Mouse (Mus musculus) midbrain, embryonic 15.5 days (tissue): ENCODE data around the gene Bag6. TPM values are rescaled to one million over a fixed set of nuclear protein-coding genes. Genes with fewer than 3 reads are reported as not detected.

Experiments
- ATAC-seq: fragments of 200-750 bp; cut with Nextera tagmentation; replicated peaks from 2 replicates; pipeline ENCODE4 v1.8.0; 2017; ENCODE audit warnings: moderate TSS enrichment
- H3K27ac ChIP-seq: fragments of 300-500 bp; sonication (generic); 2 replicates; pipeline ENCODE4 v1.5.1; 2015; ENCODE audit warnings: mild to moderate bottlenecking, inconsistent platforms
- H3K27me3 ChIP-seq: fragments of 300-500 bp; sonication (generic); replicated peaks from 2 replicates; pipeline ENCODE4 v1.6.1; 2015; ENCODE audit warnings: inconsistent platforms
- H3K36me3 ChIP-seq: fragments of 300-500 bp; sonication (generic); replicated peaks from 2 replicates; pipeline ENCODE4 v1.6.1; 2015; ENCODE audit warnings: inconsistent platforms
- H3K4me1 ChIP-seq: fragments of 300-500 bp; sonication (generic); 2 replicates; pipeline ENCODE4 v1.6.1; 2015; ENCODE audit warnings: inconsistent platforms
- H3K4me2 ChIP-seq: fragments of 300-500 bp; sonication (generic); 2 replicates; pipeline ENCODE4 v1.6.1; 2015; ENCODE audit warnings: inconsistent platforms, mild to moderate bottlenecking, moderate library complexity
- H3K4me3 ChIP-seq: fragments of 300-500 bp; sonication (generic); 2 replicates; pipeline ENCODE4 v1.5.1; 2015; ENCODE audit warnings: mild to moderate bottlenecking, inconsistent platforms
- H3K9ac ChIP-seq: fragments of 300-500 bp; sonication (generic); 2 replicates; pipeline ENCODE4 v1.6.1; 2015; ENCODE audit warnings: mild to moderate bottlenecking, inconsistent platforms
- H3K9me3 ChIP-seq: fragments of 300-500 bp; sonication (generic); 2 replicates; pipeline ENCODE4 v1.6.1; 2016; ENCODE audit warnings: inconsistent platforms
- WGBS: fragments of 180-500 bp; shearing (Covaris S2); methylation state at CpG from one replicate; pipeline ENCODE4 v1.1.7; 2015; ENCODE audit warnings: mixed read lengths; 5-methylcytosine and 5-hydroxymethylcytosine counted together
- polyA plus RNA-seq: library from polyadenylated mRNA; unstranded; fragments of >200 nt; fragmentation: Nextera tagmentation; extraction: Ambion mirVana; gene quantifications from 2 replicates; pipeline ENCODE4 v1.2.1, GENCODE M21; 2015

The Bag6 gene
- polyA plus RNA-seq, 1 experiment from 2014 or later: 82.9 TPM

- peaks cover 40% of the 10 kb centered on the region for H3K4me1 ChIP-seq
- H3K27ac ChIP-seq: peak within 1 kb of the TSS; percentile 98
- H3K9me3 ChIP-seq: no peaks in the 10 kb centered on the region
- H3K9ac ChIP-seq: peak within 1 kb of the TSS; percentile 100
- peak; percentile 94 for ATAC-seq
- H3K27me3 ChIP-seq: no peaks in the 10 kb centered on the region
- H3K4me2 ChIP-seq: peak within 1 kb of the TSS; percentile 89
- H3K36me3 ChIP-seq: peaks cover 20% of the 10 kb centered on the region
- H3K4me3 ChIP-seq: peak within 1 kb of the TSS; percentile 97
- under 1% methylated on average over 74 of the region's 89 CpGs for WGBS
Measured at GRCm38 (mm10) chr17:35164568-35165450, 29.8 kb downstream of the Bag6 start, which contains the start of gene Prrc2a. TSS of gene Prrc2a (minus strand) at chr17:35164897.

DNA sequence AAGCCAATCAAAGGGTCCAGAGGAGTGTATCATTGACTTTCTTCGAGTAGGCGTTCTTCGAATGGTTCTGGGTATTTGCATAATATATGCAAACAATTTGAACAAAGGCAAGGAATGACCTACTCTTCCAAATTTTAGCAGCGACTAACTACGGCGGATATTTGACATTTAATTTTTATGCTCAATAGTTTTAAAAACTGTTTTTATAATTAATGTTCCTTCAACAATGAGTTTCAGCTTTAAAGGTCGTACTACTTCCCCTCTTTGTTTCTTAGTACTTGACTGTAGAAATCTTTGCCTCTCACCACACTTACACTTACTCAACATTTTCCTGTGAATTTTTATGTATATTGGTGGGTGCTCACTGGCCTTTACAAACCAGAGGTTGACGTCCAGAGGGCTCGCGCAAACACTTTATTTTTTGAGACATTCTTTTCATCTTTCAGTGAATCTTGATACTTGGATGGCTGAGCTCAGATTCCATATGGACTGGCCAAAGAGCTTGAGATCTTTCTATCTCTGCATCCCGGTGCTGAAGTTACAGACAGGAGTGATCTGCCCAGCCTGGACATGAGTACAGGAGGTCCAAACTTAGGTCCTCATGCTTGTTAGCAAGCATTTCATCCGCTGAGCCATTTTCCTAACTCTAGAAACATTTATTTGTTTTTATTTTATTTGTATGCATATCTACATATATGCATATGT, 30.6 kb downstream of the Bag6 start:
- 21% methylated on average over 12 of the region's 12 CpGs for WGBS
- H3K9ac ChIP-seq: peak overlapping the region; percentile 48
- peak overlapping the region; percentile 97 for H3K4me3 ChIP-seq
- H3K4me2 ChIP-seq: peak overlapping the region; percentile 52
- peaks cover 14% of the 10 kb centered on the region for H3K36me3 ChIP-seq
- H3K27me3 ChIP-seq: no peaks in the 10 kb centered on the region
- H3K9me3 ChIP-seq: no peaks in the 10 kb centered on the region
- ATAC-seq: no peak
- peaks cover 40% of the 10 kb centered on the region for H3K4me1 ChIP-seq
- peak overlapping the region; percentile 98 for H3K27ac ChIP-seq

GRCm38 (mm10) chr17:35166352-35167035, 31.5 kb downstream of the Bag6 start:
- ATAC-seq: no peak

DNA sequence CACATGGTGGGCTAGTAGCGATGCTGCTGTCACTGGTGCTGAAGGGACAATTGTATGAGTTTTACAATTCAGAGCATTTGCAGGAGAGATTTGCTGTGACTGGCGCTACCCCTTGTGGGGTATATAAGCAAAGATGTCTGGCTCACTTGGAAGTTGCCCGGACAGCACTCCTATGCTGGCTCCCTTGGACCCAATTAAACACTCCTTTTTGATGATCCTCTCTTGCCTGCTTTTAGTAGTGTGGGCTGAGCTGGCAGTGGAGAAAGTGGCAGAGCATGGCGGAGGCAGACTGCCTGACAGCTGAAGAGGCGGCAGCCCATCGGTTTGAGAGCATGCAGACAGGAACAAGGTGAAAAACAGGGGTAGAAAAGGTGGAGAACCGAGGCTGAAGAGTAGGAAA, 32.8 kb downstream of the Bag6 start:
- Histone ChIP-seq H3K27ac (no peak overlapping the region), H3K9me3 (no peaks in the 10 kb centered on the region), H3K4me2 (no peak overlapping the region), H3K4me3 (no peak overlapping the region), H3K36me3 (no peaks in the 10 kb centered on the region), H3K27me3 (no peaks in the 10 kb centered on the region), H3K4me1 (peaks cover 22% of the 10 kb centered on the region), H3K9ac (no peak overlapping the region)
- no peak for ATAC-seq
- 88% methylated on average over 7 of the region's 7 CpGs for WGBS

More at GRCm38 (mm10) chr17:35166352-35167035, 31.5 kb downstream of the Bag6 start:
- H3K4me1 ChIP-seq: peaks cover 35% of the 10 kb centered on the region
- peak overlapping the region; percentile 98 for H3K27ac ChIP-seq
- H3K27me3 ChIP-seq: no peaks in the 10 kb centered on the region
- H3K9me3 ChIP-seq: no peaks in the 10 kb centered on the region
- H3K4me2 ChIP-seq: peak overlapping the region; percentile 52
- H3K4me3 ChIP-seq: peak overlapping the region; percentile 97
- whole genome bisulfite sequencing: 68% methylated on average over 8 of the region's 8 CpGs
- H3K9ac ChIP-seq: no peak overlapping the region
- peaks cover 5% of the 10 kb centered on the region; the same call in 1 of the 2 replicates for H3K36me3 ChIP-seq

GRCm38 (mm10) chr17:35168541-35169207, 33.7 kb downstream of the Bag6 start:
- ATAC-seq: no peak
- 23% methylated on average over 4 of the region's 4 CpGs for WGBS
- H3K36me3 ChIP-seq: no peaks in the 10 kb centered on the region
- no peaks in the 10 kb centered on the region for H3K9me3 ChIP-seq
- H3K4me3 ChIP-seq: no peak overlapping the region
- no peak overlapping the region; the same call in 1 of the 2 replicates for H3K9ac ChIP-seq
- H3K27ac ChIP-seq: 0 out of 2 replicates have a peak overlapping the region, but pooled peaks have one; percentile 58
- H3K27me3 ChIP-seq: no peaks in the 10 kb centered on the region
- peaks cover 14% of the 10 kb centered on the region for H3K4me1 ChIP-seq
- no peak overlapping the region for H3K4me2 ChIP-seq

DNA sequence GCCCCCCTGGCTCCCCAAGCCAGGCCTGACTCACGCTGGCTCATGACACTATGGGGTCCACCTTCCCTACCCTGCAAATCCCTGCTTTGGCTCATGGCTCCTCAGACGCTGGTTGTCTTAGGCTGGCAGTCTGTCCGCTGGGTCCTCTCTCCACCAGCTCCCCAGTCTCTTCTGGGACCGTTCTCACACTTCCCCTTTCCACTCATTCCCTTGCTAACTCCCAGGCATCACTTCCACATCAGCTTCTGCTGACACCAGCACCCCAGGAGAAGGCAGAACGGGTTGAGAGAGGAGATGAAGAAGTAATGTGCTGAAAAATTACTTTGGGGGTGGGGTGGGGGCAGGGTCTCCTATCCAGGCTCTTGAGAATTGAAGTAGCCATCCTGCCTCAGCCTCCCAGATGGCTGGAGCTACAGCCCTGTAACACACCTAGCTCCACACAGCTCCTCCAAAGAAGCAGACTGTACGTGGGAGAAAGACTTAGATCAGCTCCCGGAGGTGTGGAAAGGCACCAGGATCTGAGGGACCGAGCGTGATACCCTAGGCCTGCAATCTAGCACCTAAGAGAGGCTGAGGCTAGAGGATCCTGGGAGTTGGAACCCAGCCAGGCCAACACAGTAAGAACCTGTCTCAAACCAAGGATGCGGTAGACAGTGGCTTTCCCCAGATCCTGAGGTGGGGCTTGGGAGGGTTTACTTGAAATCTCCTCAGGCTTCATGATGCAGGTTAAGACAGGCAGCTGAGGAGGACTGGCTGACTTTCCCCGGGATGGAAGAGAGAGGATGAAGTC, 37.7 kb downstream of the Bag6 start:
- Histone ChIP-seq H3K4me2 (no peak overlapping the region), H3K9me3 (no peaks in the 10 kb centered on the region), H3K27me3 (no peaks in the 10 kb centered on the region), H3K4me3 (no peak overlapping the region), H3K9ac (no peak overlapping the region), H3K4me1 (no peaks in the 10 kb centered on the region), H3K36me3 (no peaks in the 10 kb centered on the region), H3K27ac (no peak overlapping the region)
- 76% methylated on average over 11 of the region's 11 CpGs for WGBS
- ATAC-seq: no peak

GRCm38 (mm10) chr17:35173329-35173728, 38.4 kb downstream of the Bag6 start:
- H3K4me3 ChIP-seq: no peak overlapping the region
- no peak overlapping the region for H3K9ac ChIP-seq
- 89% methylated on average over 3 of the region's 3 CpGs for WGBS
- H3K27ac ChIP-seq: no peak overlapping the region
- no peak overlapping the region for H3K4me2 ChIP-seq
- no peaks in the 10 kb centered on the region for H3K9me3 ChIP-seq
- no peak for ATAC-seq
- H3K36me3 ChIP-seq: no peaks in the 10 kb centered on the region
- no peaks in the 10 kb centered on the region for H3K4me1 ChIP-seq
- no peaks in the 10 kb centered on the region for H3K27me3 ChIP-seq

DNA sequence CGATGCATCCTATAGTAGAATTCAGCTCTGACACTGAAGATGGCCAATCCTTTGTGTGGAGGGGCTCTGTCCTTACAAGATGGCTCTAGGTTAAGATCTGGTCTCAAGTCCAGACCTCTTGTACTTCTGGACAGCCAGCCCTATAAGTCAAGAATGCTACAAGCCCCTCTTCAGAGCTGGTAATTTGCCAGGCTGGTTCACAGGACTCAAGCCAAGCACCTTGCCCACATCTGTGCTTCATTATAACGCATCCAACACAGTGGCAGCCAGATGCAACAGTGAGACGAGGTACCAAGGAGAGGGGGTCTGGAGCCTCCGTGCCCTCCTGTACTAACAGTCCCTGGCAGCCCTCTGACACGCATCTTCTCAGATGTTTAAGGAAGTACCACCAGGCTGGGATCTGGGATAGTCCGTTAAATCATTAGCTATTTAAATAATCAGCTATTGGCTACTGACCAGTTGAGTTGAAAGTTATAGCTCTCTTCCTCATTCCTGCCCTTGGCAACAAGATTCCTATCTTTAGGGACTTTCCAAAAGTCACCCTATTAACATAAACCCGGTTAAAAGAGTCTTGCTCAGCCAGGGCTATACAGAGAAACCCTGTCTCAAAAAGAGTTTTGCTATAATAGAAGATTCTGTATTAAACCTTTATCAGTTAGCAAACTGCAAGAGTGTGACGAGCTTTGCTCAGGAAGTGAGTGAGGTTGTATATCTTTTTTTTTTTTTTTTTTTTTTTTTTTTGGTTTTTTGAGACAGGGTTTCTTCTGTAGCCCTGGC, 39.4 kb downstream of the Bag6 start:
- ATAC-seq: no peak
- Histone ChIP-seq H3K4me1 (no peaks in the 10 kb centered on the region), H3K4me2 (no peak overlapping the region), H3K9me3 (no peaks in the 10 kb centered on the region), H3K27ac (no peak overlapping the region), H3K36me3 (no peaks in the 10 kb centered on the region), H3K9ac (no peak overlapping the region), H3K27me3 (no peaks in the 10 kb centered on the region), H3K4me3 (no peak overlapping the region)
- 80% methylated on average over 8 of the region's 8 CpGs for WGBS

DNA sequence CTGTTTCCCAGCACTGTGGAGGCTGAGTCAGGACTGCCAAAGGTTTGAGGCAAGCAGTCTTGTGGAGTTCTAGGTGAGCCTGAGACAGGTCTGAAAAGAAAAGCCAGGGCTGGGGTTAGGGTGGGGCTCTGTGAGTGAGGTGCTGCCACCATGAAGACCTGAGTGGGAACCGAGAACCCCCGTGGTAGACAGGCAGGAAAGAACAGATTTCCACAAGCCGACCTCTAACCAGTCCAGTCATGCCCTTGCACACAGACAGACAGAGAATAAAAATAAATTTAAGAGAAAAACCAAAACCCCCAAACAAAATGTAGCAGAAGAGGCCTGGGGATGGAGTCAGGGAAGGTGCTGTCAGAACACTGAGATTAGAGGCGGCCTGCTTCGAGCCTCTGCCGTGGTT, 40.4 kb downstream of the Bag6 start:
- Histone ChIP-seq H3K36me3 (no peaks in the 10 kb centered on the region), H3K27ac (no peak overlapping the region), H3K9ac (no peak overlapping the region), H3K9me3 (no peaks in the 10 kb centered on the region), H3K4me1 (no peaks in the 10 kb centered on the region), H3K4me2 (no peak overlapping the region), H3K4me3 (no peak overlapping the region), H3K27me3 (no peaks in the 10 kb centered on the region)
- 49% methylated on average over 6 of the region's 6 CpGs for WGBS
- no peak for ATAC-seq

DNA sequence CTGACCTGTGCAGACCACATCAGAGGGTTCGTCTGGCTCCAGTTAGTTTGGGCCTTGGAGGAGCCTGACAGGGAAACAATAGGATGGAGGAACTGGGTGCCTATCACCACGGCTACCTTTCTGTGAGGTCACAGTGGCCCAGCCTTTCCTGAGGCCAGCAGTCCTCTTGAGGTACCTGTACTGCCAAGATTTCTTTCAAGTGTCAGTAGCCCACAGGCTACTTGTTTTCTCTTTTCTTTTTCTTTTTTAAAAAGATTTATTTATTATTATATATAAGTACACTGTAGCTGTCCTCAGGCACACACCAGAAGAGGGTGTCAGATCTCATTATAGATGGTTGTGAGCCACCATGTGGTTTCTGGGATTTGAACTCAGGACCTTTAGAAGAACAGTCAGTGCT, 41.0 kb downstream of the Bag6 start, which contains the start of gene Aif1:
Gene Aif1 (minus strand): TSS at position 101 of the 400 bp plus-strand sequence.
- H3K4me3 ChIP-seq: no peak within 1 kb of the TSS
- ATAC-seq: no peak
- WGBS: 40% methylated on average over 2 of the region's 2 CpGs
- H3K4me2 ChIP-seq: no peak within 1 kb of the TSS
- no peaks in the 10 kb centered on the region for H3K27me3 ChIP-seq
- H3K27ac ChIP-seq: no peak within 1 kb of the TSS
- no peaks in the 10 kb centered on the region for H3K36me3 ChIP-seq
- H3K9me3 ChIP-seq: no peaks in the 10 kb centered on the region
- H3K4me1 ChIP-seq: no peaks in the 10 kb centered on the region
- H3K9ac ChIP-seq: no peak within 1 kb of the TSS
